Mouse (Mus musculus) limb, embryonic 13.5 days (tissue): ENCODE measurements around the gene Wipf3. TPM values are rescaled to one million over a fixed set of nuclear protein-coding genes. Genes with fewer than 3 reads are reported as not detected.

ENCODE experiments used
- ATAC-seq: fragments of 200-750 bp; cut with Nextera tagmentation; 2 replicates; pipeline ENCODE4 v1.8.0; 2017; ENCODE audit warnings: low read depth, moderate number of reproducible peaks, moderate TSS enrichment; ENCODE audit not compliant: low FRiP score
- H3K27ac ChIP-seq: fragments of 300-500 bp; sonication (generic); 2 replicates; pipeline ENCODE4 v1.5.1; 2015; ENCODE audit warnings: inconsistent platforms, mild to moderate bottlenecking, moderate library complexity
- H3K27me3 ChIP-seq: fragments of 300-500 bp; sonication (generic); 2 replicates; pipeline ENCODE4 v1.6.1; 2015; ENCODE audit warnings: mild to moderate bottlenecking, inconsistent platforms
- H3K36me3 ChIP-seq: fragments of 300-500 bp; sonication (generic); 2 replicates; pipeline ENCODE4 v1.6.1; 2015; ENCODE audit warnings: inconsistent platforms, mild to moderate bottlenecking, moderate library complexity
- H3K4me1 ChIP-seq: fragments of 300-500 bp; sonication (generic); 2 replicates; pipeline ENCODE4 v1.6.1; 2015; ENCODE audit warnings: inconsistent platforms
- H3K4me2 ChIP-seq: fragments of 300-500 bp; sonication (generic); replicated peaks from 2 replicates; pipeline ENCODE4 v1.6.1; 2015; ENCODE audit warnings: inconsistent platforms, mild to moderate bottlenecking, moderate library complexity
- H3K4me3 ChIP-seq: fragments of 300-500 bp; sonication (generic); 2 replicates; pipeline ENCODE4 v1.5.1; 2015; ENCODE audit warnings: moderate library complexity, mild to moderate bottlenecking, inconsistent platforms
- H3K9ac ChIP-seq: fragments of 300-500 bp; sonication (generic); 2 replicates; pipeline ENCODE4 v1.6.1; 2015; ENCODE audit warnings: mild to moderate bottlenecking, inconsistent platforms
- H3K9me3 ChIP-seq: fragments of 300-500 bp; sonication (generic); 2 replicates; pipeline ENCODE4 v1.6.1; 2016; ENCODE audit warnings: inconsistent platforms
- whole genome bisulfite sequencing: fragments of 180-500 bp; shearing (Covaris S2); methylation state at CpG from one replicate; pipeline ENCODE4 v1.1.7; 2015; 5-methylcytosine and 5-hydroxymethylcytosine counted together
- polyA plus RNA-seq: library from polyadenylated mRNA; unstranded; fragments of >200 nt; fragmentation: Nextera tagmentation; extraction: Ambion mirVana; gene quantifications from 2 replicates; pipeline ENCODE4 v1.2.1, GENCODE M21; 2015

Wipf3 gene
- polyA plus RNA-seq, 1 experiment from 2014 or later = 2.1 TPM

- WGBS = 75% methylated on average over 2 of the region's 2 CpGs
- H3K4me2 ChIP-seq = no peak overlapping the region
- no peak overlapping the region for H3K27ac ChIP-seq
- H3K9me3 ChIP-seq = no peaks in the 10 kb centered on the region
- peaks cover 31% of the 10 kb centered on the region for H3K4me1 ChIP-seq
- H3K27me3 ChIP-seq = peaks cover 26% of the 10 kb centered on the region
- no peaks in the 10 kb centered on the region for H3K36me3 ChIP-seq
- H3K9ac ChIP-seq = no peak overlapping the region
- H3K4me3 ChIP-seq = no peak overlapping the region
- no peak for ATAC-seq
Measured at GRCm38 (mm10) chr6:54434171-54434570, 4.8 kb downstream of the Wipf3 start.

- no peak for ATAC-seq
- H3K9me3 ChIP-seq = no peaks in the 10 kb centered on the region
- peaks cover 12% of the 10 kb centered on the region for H3K27me3 ChIP-seq
- no peak overlapping the region for H3K27ac ChIP-seq
- 34% methylated on average over 7 of the region's 7 CpGs for WGBS
- H3K4me3 ChIP-seq = no peak overlapping the region
- no peaks in the 10 kb centered on the region for H3K36me3 ChIP-seq
- peaks cover 22% of the 10 kb centered on the region for H3K4me1 ChIP-seq
- no peak overlapping the region; the same call in 1 of the 2 replicates for H3K4me2 ChIP-seq
- no peak overlapping the region for H3K9ac ChIP-seq
Measured at GRCm38 (mm10) chr6:54435663-54436062, 6.3 kb downstream of the Wipf3 start.

GRCm38 (mm10) chr6:54436286-54436685, 6.9 kb downstream of the Wipf3 start:
- peaks cover 21% of the 10 kb centered on the region for H3K4me1 ChIP-seq
- no peak overlapping the region for H3K4me2 ChIP-seq
- H3K36me3 ChIP-seq = no peaks in the 10 kb centered on the region
- H3K27me3 ChIP-seq = peaks cover 6% of the 10 kb centered on the region
- ATAC-seq = no peak
- H3K27ac ChIP-seq = no peak overlapping the region
- H3K9ac ChIP-seq = no peak overlapping the region
- 70% methylated on average over 5 of the region's 5 CpGs for WGBS
- H3K9me3 ChIP-seq = no peaks in the 10 kb centered on the region
- H3K4me3 ChIP-seq = no peak overlapping the region

- H3K4me1 ChIP-seq = peaks cover 17% of the 10 kb centered on the region
- no peak overlapping the region for H3K9ac ChIP-seq
- H3K27me3 ChIP-seq = no peaks in the 10 kb centered on the region
- H3K9me3 ChIP-seq = no peaks in the 10 kb centered on the region
- no peak overlapping the region for H3K4me3 ChIP-seq
- H3K27ac ChIP-seq = no peak overlapping the region
- H3K4me2 ChIP-seq = no peak overlapping the region
- no peak for ATAC-seq
- H3K36me3 ChIP-seq = no peaks in the 10 kb centered on the region
- WGBS = 68% methylated on average over 4 of the region's 4 CpGs
Measured at GRCm38 (mm10) chr6:54438510-54438909, 9.1 kb downstream of the Wipf3 start.

GRCm38 (mm10) chr6:54440658-54441057, 11.3 kb downstream of the Wipf3 start:
- Histone ChIP-seq H3K4me2 (no peak overlapping the region), H3K27me3 (no peaks in the 10 kb centered on the region), H3K9me3 (no peaks in the 10 kb centered on the region), H3K4me1 (peaks cover 22% of the 10 kb centered on the region), H3K36me3 (no peaks in the 10 kb centered on the region), H3K9ac (no peak overlapping the region), H3K4me3 (no peak overlapping the region), H3K27ac (no peak overlapping the region)
- no peak for ATAC-seq
- WGBS = 89% methylated on average over 6 of the region's 6 CpGs

GRCm38 (mm10) chr6:54443657-54444056, 14.3 kb downstream of the Wipf3 start:
- Histone ChIP-seq H3K4me1 (peaks cover 23% of the 10 kb centered on the region), H3K9me3 (no peaks in the 10 kb centered on the region), H3K9ac (no peak overlapping the region), H3K4me3 (no peak overlapping the region), H3K4me2 (no peak overlapping the region), H3K36me3 (no peaks in the 10 kb centered on the region), H3K27me3 (no peaks in the 10 kb centered on the region), H3K27ac (no peak overlapping the region)
- 78% methylated on average over 4 of the region's 4 CpGs for WGBS
- ATAC-seq = no peak

GRCm38 (mm10) chr6:54444086-54444485, 14.7 kb downstream of the Wipf3 start:
- Histone ChIP-seq H3K9ac (no peak overlapping the region), H3K27me3 (no peaks in the 10 kb centered on the region), H3K4me3 (no peak overlapping the region), H3K4me2 (no peak overlapping the region), H3K27ac (no peak overlapping the region), H3K4me1 (peaks cover 23% of the 10 kb centered on the region), H3K9me3 (no peaks in the 10 kb centered on the region), H3K36me3 (no peaks in the 10 kb centered on the region)
- ATAC-seq = no peak
- WGBS = 64% methylated on average over 7 of the region's 7 CpGs

- peak; percentile 88 for ATAC-seq
- no peaks in the 10 kb centered on the region for H3K36me3 ChIP-seq
- H3K4me1 ChIP-seq = peaks cover 23% of the 10 kb centered on the region
- no peaks in the 10 kb centered on the region for H3K9me3 ChIP-seq
- H3K9ac ChIP-seq = no peak overlapping the region
- H3K27me3 ChIP-seq = no peaks in the 10 kb centered on the region
- 23% methylated on average over 7 of the region's 7 CpGs for WGBS
- peak overlapping the region; percentile 76 for H3K27ac ChIP-seq
- H3K4me3 ChIP-seq = no peak overlapping the region
- no peak overlapping the region for H3K4me2 ChIP-seq
Measured at GRCm38 (mm10) chr6:54445249-54445818, 15.9 kb downstream of the Wipf3 start.

- WGBS = 72% methylated on average over 4 of the region's 4 CpGs
- Histone ChIP-seq H3K4me2 (no peak overlapping the region), H3K4me3 (no peak overlapping the region), H3K27ac (no peak overlapping the region), H3K36me3 (no peaks in the 10 kb centered on the region), H3K9me3 (no peaks in the 10 kb centered on the region), H3K27me3 (no peaks in the 10 kb centered on the region), H3K4me1 (peaks cover 23% of the 10 kb centered on the region), H3K9ac (no peak overlapping the region)
- ATAC-seq = no peak
Measured at GRCm38 (mm10) chr6:54447353-54447752, 17.9 kb downstream of the Wipf3 start.

- H3K9ac ChIP-seq = no peak overlapping the region
- no peak for ATAC-seq
- H3K4me1 ChIP-seq = peaks cover 12% of the 10 kb centered on the region; the same call in 1 of the 2 replicates
- no peak overlapping the region for H3K4me3 ChIP-seq
- WGBS = 67% methylated on average over 7 of the region's 7 CpGs
- no peak overlapping the region for H3K27ac ChIP-seq
- no peaks in the 10 kb centered on the region for H3K36me3 ChIP-seq
- no peak overlapping the region for H3K4me2 ChIP-seq
- 0 out of 2 replicates have a peak, but pooled peaks cover 7% of the 10 kb centered on the region for H3K27me3 ChIP-seq
- H3K9me3 ChIP-seq = no peaks in the 10 kb centered on the region
Measured at GRCm38 (mm10) chr6:54459661-54460060, 30.3 kb downstream of the Wipf3 start.

- H3K36me3 ChIP-seq = no peaks in the 10 kb centered on the region
- H3K27me3 ChIP-seq = 0 out of 2 replicates have a peak, but pooled peaks cover 7% of the 10 kb centered on the region
- no peaks in the 10 kb centered on the region for H3K9me3 ChIP-seq
- peaks cover 12% of the 10 kb centered on the region; the same call in 1 of the 2 replicates for H3K4me1 ChIP-seq
- 84% methylated on average over 6 of the region's 6 CpGs for WGBS
- no peak overlapping the region for H3K4me3 ChIP-seq
- no peak overlapping the region for H3K9ac ChIP-seq
- no peak overlapping the region for H3K27ac ChIP-seq
- no peak overlapping the region for H3K4me2 ChIP-seq
- no peak for ATAC-seq
Measured at GRCm38 (mm10) chr6:54460172-54460914, 30.9 kb downstream of the Wipf3 start.

- no peak for ATAC-seq
Measured at GRCm38 (mm10) chr6:54460915-54461671, 31.7 kb downstream of the Wipf3 start.

More at GRCm38 (mm10) chr6:54460915-54461671, 31.7 kb downstream of the Wipf3 start:
- WGBS = 67% methylated on average over 13 of the region's 13 CpGs
- H3K9me3 ChIP-seq = no peaks in the 10 kb centered on the region
- no peaks in the 10 kb centered on the region for H3K36me3 ChIP-seq
- H3K9ac ChIP-seq = no peak overlapping the region
- 0 out of 2 replicates have a peak, but pooled peaks cover 7% of the 10 kb centered on the region for H3K27me3 ChIP-seq
- H3K4me2 ChIP-seq = no peak overlapping the region
- H3K4me1 ChIP-seq = peaks cover 12% of the 10 kb centered on the region; the same call in 1 of the 2 replicates
- H3K27ac ChIP-seq = no peak overlapping the region
- no peak overlapping the region for H3K4me3 ChIP-seq
